Mouse (Mus musculus) cerebellum, adult 11-12 months (tissue): ENCODE measurements around the gene Irf5.
"Not testable (repeated sequence)": the region's sequence is repeated elsewhere in the genome, so short reads cannot be mapped to it uniquely, and the experiment has no call there.

Experiments
- DNase-seq: peaks from one replicate; pipeline ENCODE4 v3.0.0; 2022

Gene Irf5

DNA sequence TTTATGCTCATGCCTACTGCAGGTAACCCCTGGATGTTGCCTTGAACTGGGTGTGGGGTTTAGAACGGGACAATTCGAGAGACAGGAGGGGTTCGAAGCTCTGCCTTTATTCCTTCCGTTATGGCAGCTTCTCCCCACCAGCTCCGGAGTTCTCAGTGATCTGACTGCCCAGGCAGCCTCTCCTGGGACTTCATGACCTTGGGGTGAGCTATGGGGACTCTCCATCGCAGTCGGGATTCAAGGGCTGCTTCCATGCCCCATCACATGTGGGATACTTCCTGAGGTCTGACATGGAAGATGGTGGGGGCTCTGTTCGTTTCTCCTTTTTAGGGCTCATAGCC is 1.7 kb downstream of the Irf5 start:
- DNase-seq = no peak

DNA sequence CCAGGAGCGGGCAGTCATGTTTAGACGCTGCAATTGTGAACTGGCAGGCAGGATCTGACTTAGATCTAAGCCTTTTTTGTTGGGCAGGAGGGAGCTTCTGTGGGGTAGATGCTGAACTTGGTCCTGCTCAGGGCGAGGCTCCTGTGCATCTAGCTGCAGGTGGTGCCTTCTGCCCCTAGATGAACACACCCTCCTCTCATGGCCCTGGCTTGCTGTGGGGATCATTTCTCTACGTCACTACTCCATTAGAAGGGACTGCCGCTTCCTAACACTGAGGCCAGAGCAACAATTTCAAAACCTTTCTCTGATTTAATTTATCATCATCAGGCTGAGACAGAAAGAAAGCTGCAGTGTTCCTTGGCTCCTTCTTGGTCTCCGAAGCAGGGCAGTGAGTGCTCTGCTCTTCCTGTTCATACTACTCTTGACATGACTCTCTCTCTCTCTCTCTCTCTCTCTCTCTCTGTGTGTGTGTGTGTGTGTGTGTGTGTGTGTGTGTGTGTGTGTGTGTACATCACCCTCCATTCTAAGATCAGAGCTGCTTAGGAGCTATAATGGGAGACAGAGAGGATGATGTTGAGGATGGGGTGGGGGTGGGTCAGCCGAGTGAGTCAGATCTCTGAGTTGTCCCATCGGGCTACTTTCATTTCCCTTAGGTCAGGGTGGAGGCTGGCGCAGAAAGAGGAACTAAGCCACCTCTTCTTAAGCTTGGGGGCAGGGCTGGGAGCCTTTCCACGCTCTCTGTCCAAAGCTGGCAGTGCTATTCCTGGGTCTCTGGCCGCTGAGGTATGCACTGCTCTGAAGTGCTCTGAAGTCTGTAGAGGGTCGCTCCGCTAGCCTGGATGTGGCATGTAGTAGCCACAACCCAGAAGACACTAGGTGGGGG is 2.4 kb downstream of the Irf5 start:
- DNase-seq = no peak

- DNase-seq = no peak
These were observed 3.0 kb downstream of the Irf5 start for GRCm38 (mm10) chr6:29529444-29529820.

- DNase-seq = no peak
These were observed 3.6 kb downstream of the Irf5 start for GRCm38 (mm10) chr6:29530050-29530449.

DNA sequence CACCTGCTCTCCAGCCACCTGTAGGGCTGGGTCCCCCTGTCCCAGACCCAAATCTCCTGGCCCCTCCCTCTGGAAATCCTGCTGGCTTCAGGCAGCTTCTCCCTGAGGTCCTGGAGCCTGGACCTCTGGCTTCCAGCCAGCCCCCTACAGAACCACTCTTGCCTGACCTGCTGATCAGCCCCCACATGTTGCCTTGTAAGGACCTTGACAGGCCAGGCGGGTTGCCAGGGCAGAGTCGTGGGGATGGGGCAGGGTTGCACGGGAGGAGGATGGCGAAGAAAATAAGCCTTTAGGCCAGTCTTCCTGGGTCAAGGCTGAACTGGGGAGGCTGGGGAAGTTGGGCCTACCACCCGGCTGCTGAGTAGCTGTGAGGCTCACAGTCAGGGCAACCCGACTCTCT is 8.9 kb downstream of the Irf5 start:
- no peak for DNase-seq

DNA sequence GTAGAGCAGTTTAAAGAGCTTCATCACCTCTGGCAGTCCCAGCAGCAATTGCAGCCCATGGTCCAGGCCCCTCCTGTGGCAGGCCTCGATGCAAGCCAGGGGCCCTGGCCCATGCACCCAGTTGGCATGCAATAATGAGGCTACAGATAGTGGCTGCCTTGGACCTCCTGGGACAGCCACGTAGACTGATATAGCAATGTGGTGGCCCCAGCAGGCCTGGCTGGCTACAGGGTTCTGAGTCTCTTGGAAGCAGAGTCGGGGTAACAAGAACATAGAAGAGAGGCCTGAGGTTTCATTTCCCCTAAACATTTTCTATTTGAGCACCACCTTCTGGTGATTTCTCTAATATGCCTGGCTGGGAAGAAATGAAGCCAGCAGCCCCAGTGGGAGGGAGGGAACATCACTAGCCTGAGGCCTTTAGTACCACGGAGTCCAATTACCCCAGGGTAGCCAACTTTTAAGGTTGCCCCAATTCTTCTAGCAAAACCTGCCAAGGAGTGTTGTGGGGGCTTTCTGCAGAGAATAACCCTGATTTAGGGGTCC is 10.3 kb downstream of the Irf5 start:
- DNase-seq = no peak

DNA sequence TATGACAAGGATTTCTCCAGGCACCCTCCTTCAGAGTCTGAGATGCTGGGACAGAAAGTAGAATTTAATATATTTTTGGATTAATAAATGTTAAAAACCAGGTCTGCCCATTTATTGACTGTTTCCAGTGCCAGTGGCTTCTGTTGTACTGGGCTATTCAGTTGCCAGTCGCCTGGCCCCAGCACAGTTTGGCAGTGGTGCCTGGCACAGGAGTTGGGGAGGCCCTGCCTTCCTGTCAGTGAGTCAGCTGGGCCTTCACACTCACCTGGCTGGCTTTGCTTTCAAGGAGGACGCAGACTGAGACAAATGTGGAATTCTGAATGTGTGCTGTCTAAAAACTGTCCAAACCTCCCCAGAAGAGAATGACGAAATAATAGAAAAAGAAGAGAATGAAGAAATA is 10.8 kb downstream of the Irf5 start:
- DNase-seq = no peak

- DNase-seq = no peak
These were observed 13.1 kb downstream of the Irf5 start for GRCm38 (mm10) chr6:29539502-29539901.

DNA sequence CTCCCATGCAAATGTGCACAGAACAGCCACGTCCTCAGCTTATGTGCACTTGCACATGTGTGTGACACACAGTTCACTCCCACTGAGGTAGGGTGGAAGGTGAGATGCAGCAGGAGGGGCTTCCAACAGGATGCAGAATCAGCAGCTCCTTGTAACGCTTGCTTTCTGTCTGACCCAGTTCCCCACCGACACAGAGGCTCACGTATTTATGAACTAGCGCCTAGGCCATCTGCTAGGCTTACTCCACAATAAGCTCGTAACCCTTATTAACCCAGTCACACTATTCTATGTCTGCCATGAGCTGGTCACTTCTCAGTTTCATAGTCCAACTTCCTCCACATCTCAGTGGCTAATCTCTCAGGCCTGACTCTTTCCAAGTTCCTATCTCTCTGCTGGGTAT is 13.8 kb downstream of the Irf5 start:
- DNase-seq = no peak

- no peak for DNase-seq
These were observed 14.5 kb downstream of the Irf5 start for GRCm38 (mm10) chr6:29540956-29541355.

- no peak for DNase-seq
These were observed 19.2 kb downstream of the Irf5 start for GRCm38 (mm10) chr6:29545611-29546010.

DNA sequence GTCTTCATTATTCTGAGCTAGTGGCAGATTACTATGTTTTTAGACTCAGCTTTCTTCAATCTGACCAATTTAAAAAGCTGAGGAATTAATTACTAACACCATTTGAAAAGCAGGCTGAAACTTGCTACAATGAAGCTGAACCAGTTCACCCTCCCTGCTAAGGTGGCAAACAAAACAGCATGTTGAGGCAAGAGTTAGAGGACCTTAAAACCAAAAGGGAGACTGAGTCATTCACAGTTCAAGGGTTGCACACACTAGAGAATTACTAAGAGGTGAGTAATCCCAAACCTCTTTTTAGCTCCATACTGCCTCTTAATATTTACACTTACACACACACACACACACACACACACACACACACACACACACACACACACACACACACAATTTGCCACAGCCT is 21.2 kb downstream of the Irf5 start:
- no peak for DNase-seq

GRCm38 (mm10) chr6:29548086-29548485 is 21.7 kb downstream of the Irf5 start:
- no peak for DNase-seq

DNA sequence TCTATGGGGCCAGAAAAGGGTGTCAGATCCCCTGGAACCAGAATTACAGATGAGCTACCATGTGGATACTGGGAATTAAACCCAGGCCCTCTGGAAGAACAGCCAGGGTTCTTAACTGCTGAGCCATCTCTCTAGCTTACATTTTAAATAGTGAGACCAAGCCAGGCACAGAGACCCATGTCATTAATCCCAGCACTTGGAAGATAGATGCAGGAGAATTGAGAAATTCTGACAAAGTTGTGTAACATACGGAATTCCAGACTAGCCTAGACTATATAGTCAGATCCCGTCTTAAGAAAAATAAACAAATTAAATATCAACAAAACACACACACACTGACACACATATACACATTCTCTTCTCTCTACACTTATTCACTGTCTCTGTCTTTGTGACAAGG is 26.1 kb downstream of the Irf5 start:
- no peak for DNase-seq

DNA sequence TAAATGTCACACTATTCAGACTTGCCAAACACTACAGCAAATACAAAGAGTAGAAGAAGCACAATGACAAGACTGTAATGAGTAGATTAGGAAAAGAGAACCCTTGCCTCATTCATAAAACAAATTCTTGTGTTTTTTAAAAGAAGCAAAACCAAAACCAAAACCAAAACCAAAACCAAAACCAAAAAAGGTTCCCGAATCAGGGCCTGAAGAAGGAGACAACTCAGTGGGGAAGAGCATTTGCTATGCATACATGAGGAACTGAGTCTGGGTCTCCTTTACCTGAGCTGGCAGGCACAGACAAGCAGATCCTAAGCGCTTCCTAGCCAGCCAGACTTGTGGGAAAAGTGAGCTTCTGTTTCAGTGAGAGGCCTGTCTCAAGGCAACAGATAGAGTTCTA is 30.7 kb downstream of the Irf5 start:
- no peak for DNase-seq

DNA sequence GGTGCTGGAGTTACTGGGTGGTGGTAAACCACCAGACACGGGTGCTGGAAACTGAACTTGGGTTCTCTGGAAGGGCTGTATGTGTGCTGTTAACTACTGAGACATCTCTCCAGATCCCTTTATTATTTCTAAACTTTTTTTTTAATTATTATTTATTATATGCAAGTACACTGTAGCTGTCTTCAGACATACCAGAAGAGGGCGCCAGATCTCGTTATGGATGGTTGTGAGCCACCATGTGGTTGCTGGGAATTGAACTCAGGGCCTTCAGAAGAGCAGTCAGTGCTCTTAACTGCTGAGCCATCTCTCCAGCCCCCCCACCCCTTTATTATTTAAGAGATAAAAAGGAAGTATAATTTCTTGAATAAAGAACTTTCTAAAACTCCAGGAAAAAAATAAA is 50.0 kb downstream of the Irf5 start:
- not testable (repeated sequence) for DNase-seq

GRCm38 (mm10) chr6:29580770-29581169 is 54.3 kb downstream of the Irf5 start:
- no peak for DNase-seq

GRCm38 (mm10) chr6:29581202-29581601 is 54.8 kb downstream of the Irf5 start:
- no peak for DNase-seq
